Mouse (Mus musculus): ENCODE measurements at regions not wholly inside any gene's neighbourhood (a gene's known extent, or its start where the extent isn't known, plus 50 kb on each side); places are given as distances from the start of the nearest gene placed in this dataset.

- TF ChIP-seq CTCF (IDR thresholded peaks at IDR 0.05; ENCODE audit: borderline replicate concordance, extremely low read depth, insufficient read depth, insufficient read length) (no peak), POLR2A (IDR thresholded peaks at IDR 0.05; ENCODE audit: borderline replicate concordance, extremely low read depth, insufficient read depth, insufficient read length, poor library complexity, severe bottlenecking) (no peak)
These were observed 108.9 kb upstream of the Ptch1 start for GRCm38 (mm10) chr13:63682341-63682740.
